Mouse (Mus musculus) forebrain, embryonic 16.5 days (tissue): ENCODE measurements around the gene Pcsk4. TPM values are rescaled to one million over a fixed set of nuclear protein-coding genes. Genes with fewer than 3 reads are reported as not detected.

Experiments
- ATAC-seq: fragments of 200-750 bp; cut with Nextera tagmentation; 2 replicates; pipeline ENCODE4 v1.8.0; 2017; ENCODE audit warnings: mild to moderate bottlenecking, moderate library complexity
- H3K27ac ChIP-seq: fragments of 300-500 bp; sonication (generic); 2 replicates; pipeline ENCODE4 v1.5.1; 2014; ENCODE audit warnings: low read length, control low read depth
- H3K27me3 ChIP-seq: fragments of 300-500 bp; sonication (generic); replicated peaks from 2 replicates; pipeline ENCODE4 v1.6.1; 2014; ENCODE audit warnings: low read length; ENCODE audit not compliant: control insufficient read depth, insufficient read depth
- H3K36me3 ChIP-seq: fragments of 300-500 bp; sonication (generic); 2 replicates; pipeline ENCODE4 v1.6.1; 2014; ENCODE audit not compliant: control insufficient read depth, insufficient read depth
- H3K4me1 ChIP-seq: fragments of 300-500 bp; sonication (generic); replicated peaks from 2 replicates; pipeline ENCODE4 v1.6.1; 2014; ENCODE audit warnings: low read length; ENCODE audit not compliant: control insufficient read depth, insufficient read depth
- H3K4me2 ChIP-seq: fragments of 300-500 bp; sonication (generic); 2 replicates; pipeline ENCODE4 v1.6.1; 2014; ENCODE audit warnings: mild to moderate bottlenecking, low read length, control low read depth
- H3K4me3 ChIP-seq: fragments of 300-500 bp; sonication (generic); replicated peaks from 2 replicates; pipeline ENCODE4 v1.5.1; 2014; ENCODE audit warnings: mild to moderate bottlenecking, low read length, control low read depth
- H3K9ac ChIP-seq: fragments of 300-500 bp; sonication (generic); replicated peaks from 2 replicates; pipeline ENCODE4 v1.6.1; 2014; ENCODE audit warnings: low read depth, low read length, control low read depth
- H3K9me3 ChIP-seq: fragments of 300-500 bp; sonication (generic); 2 replicates; pipeline ENCODE4 v1.6.1; 2016; ENCODE audit warnings: low read length; ENCODE audit not compliant: control insufficient read depth
- WGBS: fragments of 180-500 bp; shearing (Covaris S2); extraction: QIAGEN DNeasy Blood & Tissue Kit; methylation state at CpG from one replicate; pipeline ENCODE4 v1.1.7; 2014; 5-methylcytosine and 5-hydroxymethylcytosine counted together
- polyA plus RNA-seq: library from polyadenylated mRNA; unstranded; fragments of >200 nt; fragmentation: Nextera tagmentation; extraction: Ambion mirVana; gene quantifications from 2 replicates; pipeline ENCODE4 v1.2.1, GENCODE M21; 2015

Gene Pcsk4
- polyA plus RNA-seq, 1 experiment from 2014 or later: 3.9 TPM

- peaks cover 62% of the 10 kb centered on the region for H3K4me1 ChIP-seq
- peaks cover 11% of the 10 kb centered on the region for H3K36me3 ChIP-seq
- ATAC-seq: no peak
- no peaks in the 10 kb centered on the region for H3K9me3 ChIP-seq
- peak overlapping the region; percentile 43 for H3K4me3 ChIP-seq
- peak overlapping the region; percentile 46 for H3K9ac ChIP-seq
- H3K27me3 ChIP-seq: no peaks in the 10 kb centered on the region
- 83% methylated on average over 5 of the region's 5 CpGs for WGBS
- peak overlapping the region; percentile 55 for H3K4me2 ChIP-seq
- H3K27ac ChIP-seq: peak overlapping the region; percentile 83
These were observed 32.5 kb downstream of the Pcsk4 start for GRCm38 (mm10) chr10:80296824-80297223.

DNA sequence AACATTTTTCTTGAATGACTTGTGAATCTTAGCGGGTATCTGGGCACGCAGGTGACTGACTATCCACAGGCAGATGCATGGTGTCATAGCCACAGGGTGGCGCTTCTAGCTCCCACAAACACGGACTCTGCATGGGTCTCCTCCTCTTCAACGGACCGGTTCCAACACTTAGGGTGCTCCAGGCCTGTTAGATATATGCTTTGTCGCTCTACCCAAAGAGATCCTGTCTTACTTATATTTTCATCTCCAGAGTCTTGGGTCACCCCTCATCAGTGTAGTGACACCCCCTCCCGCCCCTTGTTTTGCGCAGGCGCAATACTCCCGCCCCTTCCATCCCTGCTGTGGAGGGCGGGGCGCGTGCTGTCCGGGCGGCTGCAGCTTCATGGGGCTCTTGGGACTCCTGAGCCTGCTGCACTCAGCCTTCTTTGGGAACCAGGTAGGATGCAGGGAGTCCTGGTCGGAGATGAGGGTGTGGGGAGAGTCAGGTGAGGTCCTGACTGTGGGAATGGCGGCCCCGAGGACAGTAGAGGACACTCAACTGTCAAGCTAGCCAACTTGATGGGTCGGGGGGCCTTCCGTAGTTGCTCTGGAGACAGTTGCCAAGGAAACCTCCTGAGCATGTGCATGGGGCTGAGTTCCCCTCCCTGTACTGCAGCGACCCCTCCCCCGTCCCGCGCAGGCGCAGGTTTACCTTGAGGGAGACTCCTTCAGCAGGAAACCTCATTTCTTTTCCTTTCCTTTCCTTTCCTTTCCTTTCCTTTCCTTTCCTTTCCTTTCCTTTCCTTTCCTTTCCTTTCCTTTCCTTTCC is 33.5 kb downstream of the Pcsk4 start, which contains the start of gene Apc2:
Gene Apc2, plus strand, starts transcription at position 360 of the 808 bp plus-strand sequence.
- H3K4me3 ChIP-seq: peak within 1 kb of the TSS; percentile 43
- H3K9ac ChIP-seq: peak within 1 kb of the TSS; percentile 46
- ATAC-seq: peak; percentile 59
- H3K9me3 ChIP-seq: no peaks in the 10 kb centered on the region
- H3K4me2 ChIP-seq: peak within 1 kb of the TSS; percentile 55
- no peaks in the 10 kb centered on the region for H3K27me3 ChIP-seq
- H3K36me3 ChIP-seq: peaks cover 11% of the 10 kb centered on the region
- WGBS: under 1% methylated on average over 26 of the region's 26 CpGs
- H3K27ac ChIP-seq: peak within 1 kb of the TSS; percentile 83
- H3K4me1 ChIP-seq: peaks cover 59% of the 10 kb centered on the region

GRCm38 (mm10) chr10:80294788-80295303 is 34.5 kb downstream of the Pcsk4 start:
- Histone ChIP-seq H3K27ac (peak overlapping the region; percentile 83; the same call in 1 of the 2 replicates), H3K4me1 (peaks cover 52% of the 10 kb centered on the region), H3K9ac (no peak overlapping the region), H3K4me3 (no peak overlapping the region), H3K4me2 (no peak overlapping the region), H3K27me3 (no peaks in the 10 kb centered on the region), H3K9me3 (no peaks in the 10 kb centered on the region), H3K36me3 (peaks cover 11% of the 10 kb centered on the region)
- 54% methylated on average over 7 of the region's 7 CpGs for WGBS
- ATAC-seq: no peak

GRCm38 (mm10) chr10:80294311-80294710 is 35.0 kb downstream of the Pcsk4 start:
- H3K4me1 ChIP-seq: peaks cover 51% of the 10 kb centered on the region
- no peak overlapping the region for H3K4me3 ChIP-seq
- no peak overlapping the region for H3K4me2 ChIP-seq
- H3K27ac ChIP-seq: no peak overlapping the region; the same call in 1 of the 2 replicates
- no peaks in the 10 kb centered on the region for H3K9me3 ChIP-seq
- H3K9ac ChIP-seq: no peak overlapping the region
- no peaks in the 10 kb centered on the region for H3K27me3 ChIP-seq
- 82% methylated on average over 4 of the region's 4 CpGs for WGBS
- H3K36me3 ChIP-seq: peaks cover 11% of the 10 kb centered on the region
- no peak for ATAC-seq

GRCm38 (mm10) chr10:80293325-80293724 is 36.0 kb downstream of the Pcsk4 start:
- no peak overlapping the region for H3K27ac ChIP-seq
- H3K4me3 ChIP-seq: peak overlapping the region; percentile 87
- no peak for ATAC-seq
- peaks cover 47% of the 10 kb centered on the region for H3K4me1 ChIP-seq
- H3K9me3 ChIP-seq: no peaks in the 10 kb centered on the region
- WGBS: 18% methylated on average over 14 of the region's 14 CpGs
- peak overlapping the region; percentile 95 for H3K9ac ChIP-seq
- peak overlapping the region; percentile 89 for H3K4me2 ChIP-seq
- no peaks in the 10 kb centered on the region for H3K27me3 ChIP-seq
- peaks cover 11% of the 10 kb centered on the region for H3K36me3 ChIP-seq

DNA sequence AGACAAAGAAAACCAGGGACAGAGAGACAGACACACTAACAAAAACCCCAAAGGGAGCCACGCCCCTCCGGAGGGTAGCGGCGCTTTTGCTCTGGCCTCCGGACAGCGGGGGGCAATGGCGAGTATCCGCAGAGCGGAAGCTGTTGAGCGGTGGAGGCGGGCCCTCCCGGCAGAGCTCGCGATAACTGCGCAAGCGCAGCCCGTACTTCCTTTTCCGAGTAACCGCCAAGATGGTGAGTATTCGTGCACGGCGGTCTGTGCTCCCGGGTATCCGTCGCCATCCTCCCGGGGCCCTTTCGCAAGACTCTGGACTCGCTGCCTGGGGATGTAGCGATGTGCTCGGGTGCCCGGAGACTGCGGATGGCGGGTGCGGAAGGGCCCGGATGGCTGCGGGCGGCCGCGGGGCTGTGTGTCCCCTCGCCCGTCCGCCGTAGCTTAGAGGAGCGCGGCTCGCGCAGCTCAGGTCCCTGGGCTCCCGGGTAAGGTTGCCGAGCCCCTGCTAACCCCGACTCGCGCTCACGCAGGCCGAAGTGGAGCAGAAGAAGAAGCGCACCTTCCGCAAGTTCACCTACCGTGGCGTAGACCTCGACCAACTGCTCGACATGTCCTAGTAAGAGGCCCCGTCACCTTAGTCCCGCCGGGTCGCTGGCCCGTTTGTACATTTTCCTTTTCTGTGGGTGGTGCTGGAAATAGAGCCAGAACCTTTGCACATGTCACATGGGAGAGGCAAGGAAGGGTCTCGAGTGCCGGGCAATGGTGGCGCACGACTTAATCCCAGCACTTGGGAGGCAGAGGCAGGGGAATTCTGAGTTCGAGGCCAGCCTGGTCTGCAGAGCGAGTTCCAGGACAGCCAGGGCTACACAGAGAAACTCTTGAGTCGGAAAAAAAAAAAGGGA is 36.8 kb downstream of the Pcsk4 start, which contains the start of gene Rps15:
Gene Rps15, plus strand, starts transcription at position 203 of the 896 bp plus-strand sequence.
- Histone ChIP-seq H3K9ac (peak within 1 kb of the TSS; percentile 95), H3K4me2 (peak within 1 kb of the TSS; percentile 89), H3K36me3 (peaks cover 16% of the 10 kb centered on the region), H3K27ac (peak within 1 kb of the TSS; percentile 91), H3K4me3 (peak within 1 kb of the TSS; percentile 87), H3K27me3 (no peaks in the 10 kb centered on the region), H3K4me1 (peaks cover 40% of the 10 kb centered on the region), H3K9me3 (no peaks in the 10 kb centered on the region)
- peak; percentile 82 for ATAC-seq
- under 1% methylated on average over 70 of the region's 72 CpGs for WGBS

DNA sequence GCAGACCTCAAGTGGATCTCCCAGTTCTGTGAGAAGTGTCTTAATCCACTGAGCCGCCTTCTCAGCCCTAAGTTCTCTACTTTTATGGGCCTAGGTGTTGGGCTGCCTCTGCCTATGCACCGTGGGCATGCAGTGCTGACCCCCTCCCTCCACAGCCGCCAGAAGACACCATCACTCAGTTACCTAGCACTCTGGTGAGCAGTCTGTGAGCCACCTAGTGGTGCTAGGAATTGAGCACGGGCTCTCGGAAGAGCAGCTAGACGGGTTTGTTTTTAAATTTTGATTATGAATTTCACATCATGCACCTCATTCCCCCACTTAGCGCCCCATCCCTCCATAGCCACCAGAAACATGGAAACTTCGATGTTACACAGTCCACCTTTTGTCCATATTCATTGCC is 40.6 kb downstream of the Pcsk4 start:
- H3K4me1 ChIP-seq: peaks cover 12% of the 10 kb centered on the region
- no peaks in the 10 kb centered on the region for H3K9me3 ChIP-seq
- no peaks in the 10 kb centered on the region for H3K27me3 ChIP-seq
- H3K9ac ChIP-seq: no peak overlapping the region
- no peak overlapping the region for H3K4me3 ChIP-seq
- ATAC-seq: no peak
- H3K4me2 ChIP-seq: no peak overlapping the region
- WGBS: 75% methylated on average over 8 of the region's 8 CpGs
- H3K27ac ChIP-seq: no peak overlapping the region
- H3K36me3 ChIP-seq: peaks cover 23% of the 10 kb centered on the region

- Histone ChIP-seq H3K36me3 (peaks cover 28% of the 10 kb centered on the region), H3K4me3 (no peak overlapping the region), H3K4me1 (peaks cover 7% of the 10 kb centered on the region), H3K27ac (no peak overlapping the region), H3K9ac (no peak overlapping the region), H3K9me3 (no peaks in the 10 kb centered on the region), H3K4me2 (no peak overlapping the region), H3K27me3 (no peaks in the 10 kb centered on the region)
- no peak for ATAC-seq
- 95% methylated on average over 12 of the region's 12 CpGs for WGBS
These were observed 41.2 kb downstream of the Pcsk4 start for GRCm38 (mm10) chr10:80288097-80288496.
